Mouse (Mus musculus): ENCODE data around the gene Skap1.

Gene Skap1

DNA sequence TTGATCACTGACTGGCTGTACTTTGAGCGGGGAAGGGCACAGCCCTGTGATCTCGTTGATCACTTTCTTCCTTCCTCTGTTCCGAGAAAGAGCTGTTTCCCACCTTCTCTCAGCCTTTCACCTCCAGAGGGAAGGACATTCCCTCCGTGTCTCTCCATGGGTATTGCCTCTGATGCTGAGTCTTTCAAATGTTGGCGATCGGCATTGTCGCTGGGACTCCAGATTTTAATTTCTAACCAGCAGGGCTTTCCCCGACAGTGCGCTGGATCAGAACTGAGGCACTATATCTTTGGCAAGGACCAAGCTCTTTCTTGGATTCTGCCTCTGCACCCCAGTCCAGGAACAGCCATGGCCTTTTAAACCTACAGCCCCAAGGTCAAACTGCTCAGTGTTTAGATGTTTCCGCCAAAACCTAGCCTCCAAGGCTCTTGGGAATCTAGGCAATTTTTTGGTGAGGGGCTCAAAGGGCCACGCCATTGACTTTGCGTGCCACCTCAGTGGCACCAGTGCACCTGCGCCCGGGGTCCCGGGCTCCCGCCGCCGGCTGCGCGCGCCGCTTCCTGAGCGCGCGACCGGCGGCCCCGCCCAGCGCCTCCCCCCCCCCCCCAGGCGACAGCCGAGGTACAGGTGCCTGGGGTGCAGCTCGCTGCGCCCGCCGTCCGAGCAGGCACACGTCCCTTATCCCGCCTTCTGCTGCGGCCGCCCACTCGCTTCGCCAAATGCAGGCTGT, at the start of gene Skap1:
TSS of gene Skap1 (plus strand) at position 608 of the 730 bp plus-strand sequence.
- DNase-seq (ENCODE audit: extremely low spot score, low spot score), result peak; percentile 29

- DNase-seq (ENCODE audit: extremely low spot score, low spot score), result no peak
Observed at GRCm38 (mm10) chr11:96421074-96421473, 43.3 kb upstream of the Skap1 start.

GRCm38 (mm10) chr11:96421517-96422265, 42.7 kb upstream of the Skap1 start:
- DNase-seq (ENCODE audit: extremely low spot score, low spot score), result no peak

DNA sequence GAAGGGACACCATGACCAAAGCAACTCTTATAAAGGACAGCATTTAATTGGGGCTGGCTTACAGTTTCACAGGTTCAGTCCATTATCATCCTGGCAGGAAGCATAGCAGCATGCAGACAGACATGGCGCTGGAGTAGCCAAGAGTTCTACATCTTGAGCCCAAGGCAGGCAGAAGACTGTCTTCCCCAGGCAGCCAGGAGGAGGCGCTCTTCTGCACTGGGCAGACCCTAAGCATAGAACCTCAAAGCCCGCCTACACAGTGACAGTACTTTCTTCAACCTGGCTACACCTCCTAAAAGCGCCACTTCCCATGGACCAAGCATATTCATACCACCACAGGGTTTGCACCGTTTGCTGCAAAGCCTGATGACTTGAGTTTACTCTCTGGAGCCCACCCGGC, 39.2 kb upstream of the Skap1 start:
- DNase-seq (ENCODE audit: extremely low spot score, low spot score), result no peak

DNA sequence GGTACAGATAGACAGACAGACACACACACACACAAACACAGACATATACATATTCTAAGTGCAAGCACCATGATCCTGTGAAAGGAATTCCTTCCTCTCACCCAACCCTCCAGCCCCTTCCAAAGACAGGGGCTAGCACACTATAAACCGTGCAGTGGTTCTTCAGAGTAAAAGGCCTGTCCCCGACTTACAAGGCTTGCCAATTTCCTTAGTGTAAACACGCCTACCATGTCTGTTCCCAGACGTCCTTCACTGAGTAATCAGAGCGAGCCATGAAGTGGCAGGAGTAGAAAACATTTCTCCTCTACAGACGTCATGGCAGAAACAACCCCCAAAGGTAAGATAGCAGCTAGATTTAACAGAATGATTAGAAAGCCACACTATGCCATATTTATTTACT, 38.2 kb upstream of the Skap1 start:
- no peak for DNase-seq (ENCODE audit: extremely low spot score, low spot score)

- no peak for DNase-seq (ENCODE audit: extremely low spot score, low spot score)
Observed at GRCm38 (mm10) chr11:96426805-96427204, 37.6 kb upstream of the Skap1 start.

DNA sequence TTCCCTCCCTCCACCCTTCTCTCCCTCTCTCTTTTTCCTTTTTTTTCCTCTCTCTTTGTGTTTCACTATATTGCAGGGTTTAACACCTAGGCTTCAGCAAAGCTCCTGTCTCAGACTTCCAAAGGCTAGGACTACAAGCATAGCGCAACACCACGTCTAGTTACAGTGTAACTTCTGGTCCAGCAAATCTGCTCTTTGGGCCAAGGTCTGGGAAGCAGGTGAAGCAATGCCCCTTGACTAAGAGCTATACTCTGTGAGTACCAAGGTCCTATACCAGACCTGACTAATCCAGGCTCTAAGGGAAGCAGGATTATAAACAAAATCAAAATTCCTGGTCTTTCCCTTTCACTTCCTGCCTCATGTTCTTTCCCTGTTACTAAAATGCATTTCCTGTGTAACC, 35.3 kb upstream of the Skap1 start:
- no peak for DNase-seq (ENCODE audit: extremely low spot score, low spot score)

DNA sequence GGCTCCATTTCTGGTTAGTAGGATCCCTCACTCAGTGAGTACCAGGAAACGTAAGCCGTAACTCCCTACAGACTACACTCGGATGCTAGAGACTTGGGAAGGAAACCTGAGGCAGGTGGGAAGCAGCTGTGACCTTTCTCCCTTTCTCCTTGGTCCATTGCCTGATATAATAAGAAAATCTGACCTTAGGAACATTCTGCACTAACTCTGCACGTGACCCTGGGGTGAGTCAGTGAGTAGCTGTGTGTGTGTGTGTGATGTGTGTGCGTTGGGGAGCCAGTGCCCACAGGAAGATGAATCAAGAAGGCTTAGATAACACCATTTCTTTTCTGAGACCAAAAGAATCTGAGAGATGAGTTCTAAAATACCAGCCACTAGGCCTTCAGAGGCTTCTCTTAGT, 34.5 kb upstream of the Skap1 start:
- DNase-seq (ENCODE audit: extremely low spot score, low spot score), result no peak

DNA sequence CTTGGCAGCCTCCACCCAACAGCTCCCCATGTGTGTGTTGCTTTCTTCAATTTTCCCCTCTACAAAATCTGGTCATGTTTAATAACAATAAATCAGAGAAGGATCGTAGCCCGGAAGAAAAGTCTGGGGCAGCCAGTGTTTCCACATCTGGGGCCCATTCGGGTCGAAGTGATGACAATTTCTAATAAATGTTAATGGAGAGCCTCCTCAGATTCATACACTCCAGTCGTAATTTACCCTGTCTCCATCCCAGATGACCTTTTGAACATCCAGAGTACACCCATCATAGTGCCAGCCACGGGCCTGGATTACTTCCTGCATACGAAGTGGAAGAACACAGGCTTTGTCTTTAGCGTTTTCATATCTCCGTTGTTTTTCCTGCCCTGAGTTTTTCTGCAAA, 32.5 kb upstream of the Skap1 start:
- no peak for DNase-seq (ENCODE audit: extremely low spot score, low spot score)

GRCm38 (mm10) chr11:96434888-96435287, 29.5 kb upstream of the Skap1 start:
- DNase-seq (ENCODE audit: extremely low spot score, low spot score), result no peak

DNA sequence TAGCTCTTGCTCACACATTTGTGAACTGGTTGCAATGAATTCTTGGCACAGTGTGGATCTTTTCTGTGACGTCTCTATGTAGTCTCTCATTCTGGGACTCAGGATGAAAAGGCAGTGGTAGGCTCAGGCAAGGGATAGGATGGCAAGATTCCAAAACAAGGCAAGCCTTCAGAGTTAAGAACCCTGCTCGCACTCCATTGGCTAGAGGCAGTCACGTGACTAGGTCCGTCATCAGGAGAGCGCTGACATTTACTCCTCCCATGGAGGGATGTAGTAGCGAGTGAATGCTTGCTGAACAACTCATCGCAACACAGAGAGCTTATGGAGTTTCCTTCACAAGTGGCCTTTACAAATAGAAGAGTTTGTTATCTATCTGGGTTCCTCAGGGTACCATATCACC, 27.9 kb upstream of the Skap1 start:
- DNase-seq (ENCODE audit: extremely low spot score, low spot score), result no peak

- peak; percentile 65 for DNase-seq (ENCODE audit: extremely low spot score, low spot score)
Observed at GRCm38 (mm10) chr11:96438787-96439186, 25.6 kb upstream of the Skap1 start.

GRCm38 (mm10) chr11:96441546-96442185, 22.7 kb upstream of the Skap1 start:
- no peak for DNase-seq (ENCODE audit: extremely low spot score, low spot score)

DNA sequence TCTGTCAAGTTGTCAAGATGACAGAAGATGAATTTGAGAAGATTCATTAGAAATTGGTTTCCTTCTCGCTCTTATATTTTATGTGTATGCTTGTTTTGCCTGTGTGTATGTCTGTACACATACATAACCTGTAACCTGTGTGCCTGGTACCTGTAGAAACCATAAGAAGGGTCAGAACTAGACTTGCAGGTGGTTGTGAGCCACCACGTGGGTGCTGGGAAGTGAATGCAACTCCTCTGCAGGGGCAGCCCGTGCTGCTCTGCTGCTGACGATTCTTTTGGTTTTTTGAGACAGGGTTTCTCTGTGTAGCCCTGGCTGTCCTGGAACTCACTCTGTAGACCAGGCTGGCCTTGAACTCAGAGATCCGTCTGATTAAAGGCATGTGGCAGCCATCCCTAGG, 21.9 kb upstream of the Skap1 start:
- no peak for DNase-seq (ENCODE audit: extremely low spot score, low spot score)

- DNase-seq (ENCODE audit: extremely low spot score, low spot score), result no peak
Observed at GRCm38 (mm10) chr11:96447931-96448330, 16.5 kb upstream of the Skap1 start.

DNA sequence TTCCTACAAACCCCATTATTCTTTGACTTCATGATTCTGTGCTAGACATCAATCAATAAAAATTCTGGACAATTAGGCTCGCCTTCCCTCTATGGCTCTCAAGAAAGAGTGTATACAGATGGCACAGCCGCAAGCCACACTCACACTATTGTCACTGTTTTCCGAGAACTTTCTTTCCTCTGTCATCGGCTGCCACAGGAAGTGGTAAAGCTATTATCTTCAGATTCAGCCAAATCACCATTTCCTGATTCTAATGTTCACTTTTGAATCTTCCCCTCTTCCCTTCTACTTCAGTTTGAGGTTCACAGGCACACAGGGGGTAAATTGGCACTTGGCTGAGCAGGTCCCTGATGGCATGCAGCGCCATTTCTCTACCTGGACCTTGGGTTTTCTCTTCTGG, 9.3 kb upstream of the Skap1 start:
- no peak for DNase-seq (ENCODE audit: extremely low spot score, low spot score)

DNA sequence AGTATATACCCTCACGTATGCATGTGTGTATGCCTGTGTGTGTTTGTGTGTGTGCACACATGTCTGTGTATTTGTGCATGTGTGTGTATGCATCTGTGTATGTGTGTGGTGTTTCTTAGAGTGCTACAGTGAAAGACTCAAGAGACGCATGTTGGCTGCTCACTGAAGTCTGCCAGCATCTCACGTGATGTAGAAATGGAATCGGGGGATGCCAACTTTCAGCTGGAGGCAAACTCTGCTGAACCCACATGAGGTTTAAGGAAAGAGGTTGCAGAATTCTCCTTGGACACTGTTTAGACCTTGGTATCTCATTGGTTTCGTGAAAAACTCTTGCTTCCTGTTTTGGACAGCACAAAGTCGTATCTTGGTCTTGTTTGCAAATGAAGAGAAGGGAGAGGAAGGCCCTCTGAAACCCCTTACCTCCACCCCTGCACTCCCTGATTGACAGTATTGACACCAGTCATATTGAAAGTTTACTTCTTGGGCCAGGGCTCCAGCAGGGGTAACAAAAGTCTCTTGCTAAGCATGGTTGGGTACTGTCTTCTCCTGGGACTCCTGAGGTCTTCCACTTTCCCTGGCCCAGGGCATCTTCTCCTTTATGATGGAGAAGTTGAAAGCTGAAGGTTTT, 8.6 kb upstream of the Skap1 start:
- DNase-seq (ENCODE audit: extremely low spot score, low spot score), result no peak

- peak; percentile 34 for DNase-seq (ENCODE audit: extremely low spot score, low spot score)
Observed at GRCm38 (mm10) chr11:96456508-96457305, 7.7 kb upstream of the Skap1 start.

- DNase-seq (ENCODE audit: extremely low spot score, low spot score), result no peak
Observed at GRCm38 (mm10) chr11:96461766-96462165, 2.6 kb upstream of the Skap1 start.

GRCm38 (mm10) chr11:96462191-96462752, 2.1 kb upstream of the Skap1 start:
- DNase-seq (ENCODE audit: extremely low spot score, low spot score), result no peak

DNA sequence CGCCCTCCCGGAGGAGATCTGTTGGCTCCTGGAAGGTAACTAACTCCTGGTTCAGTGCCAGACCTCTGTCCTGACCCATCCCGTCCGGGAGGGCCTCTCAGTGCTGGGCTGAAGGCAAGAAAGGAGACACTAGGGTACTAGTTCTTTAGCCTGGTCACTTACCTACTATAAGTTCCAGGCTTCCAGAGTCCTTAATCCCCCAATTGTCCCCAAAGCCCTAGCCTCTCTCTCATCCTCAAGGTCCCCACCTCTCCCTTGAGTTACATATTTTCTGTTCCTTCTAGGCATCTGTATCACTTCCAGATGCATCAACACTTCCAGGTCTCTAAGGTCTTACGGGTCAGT, 295 bp downstream of the Skap1 start:
- DNase-seq (ENCODE audit: extremely low spot score, low spot score), result no peak
